Mouse (Mus musculus) limb, embryonic 15.5 days (tissue): ENCODE data around the gene Myt1l. TPM values are rescaled to one million over a fixed set of nuclear protein-coding genes. Genes with fewer than 3 reads are reported as not detected.

Experiments
- ATAC-seq: fragments of 200-750 bp; cut with Nextera tagmentation; 2 replicates; pipeline ENCODE4 v1.8.0; 2017; ENCODE audit warnings: low read depth, moderate TSS enrichment; ENCODE audit not compliant: insufficient number of reproducible peaks, low FRiP score, low TSS enrichment
- H3K27ac ChIP-seq: fragments of 300-500 bp; sonication (generic); 2 replicates; pipeline ENCODE4 v1.5.1; 2015; ENCODE audit warnings: moderate library complexity, mild to moderate bottlenecking, inconsistent platforms
- H3K27me3 ChIP-seq: fragments of 300-500 bp; sonication (generic); 2 replicates; pipeline ENCODE4 v1.6.1; 2015; ENCODE audit warnings: inconsistent platforms
- H3K36me3 ChIP-seq: fragments of 300-500 bp; sonication (generic); 2 replicates; pipeline ENCODE4 v1.6.1; 2015; ENCODE audit warnings: inconsistent platforms
- H3K4me1 ChIP-seq: fragments of 300-500 bp; sonication (generic); 2 replicates; pipeline ENCODE4 v1.6.1; 2015; ENCODE audit warnings: inconsistent platforms
- H3K4me2 ChIP-seq: fragments of 300-500 bp; sonication (generic); 2 replicates; pipeline ENCODE4 v1.6.1; 2015; ENCODE audit warnings: mild to moderate bottlenecking, inconsistent platforms
- H3K4me3 ChIP-seq: fragments of 300-500 bp; sonication (generic); 2 replicates; pipeline ENCODE4 v1.5.1; 2015; ENCODE audit warnings: mild to moderate bottlenecking, inconsistent platforms
- H3K9ac ChIP-seq: fragments of 300-500 bp; sonication (generic); 2 replicates; pipeline ENCODE4 v1.6.1; 2015; ENCODE audit warnings: inconsistent platforms
- H3K9me3 ChIP-seq: fragments of 300-500 bp; sonication (generic); 2 replicates; pipeline ENCODE4 v1.6.1; 2016; ENCODE audit warnings: inconsistent platforms
- WGBS: fragments of 180-500 bp; shearing (Covaris S2); methylation state at CpG from one replicate; pipeline ENCODE4 v1.1.7; 2015; 5-methylcytosine and 5-hydroxymethylcytosine counted together
- polyA plus RNA-seq: library from polyadenylated mRNA; unstranded; fragments of >200 nt; fragmentation: Nextera tagmentation; extraction: Ambion mirVana; gene quantifications from 2 replicates; pipeline ENCODE4 v1.2.1, GENCODE M21; 2015

Myt1l gene
- polyA plus RNA-seq, 1 experiment from 2014 or later, result 0.35 TPM

DNA sequence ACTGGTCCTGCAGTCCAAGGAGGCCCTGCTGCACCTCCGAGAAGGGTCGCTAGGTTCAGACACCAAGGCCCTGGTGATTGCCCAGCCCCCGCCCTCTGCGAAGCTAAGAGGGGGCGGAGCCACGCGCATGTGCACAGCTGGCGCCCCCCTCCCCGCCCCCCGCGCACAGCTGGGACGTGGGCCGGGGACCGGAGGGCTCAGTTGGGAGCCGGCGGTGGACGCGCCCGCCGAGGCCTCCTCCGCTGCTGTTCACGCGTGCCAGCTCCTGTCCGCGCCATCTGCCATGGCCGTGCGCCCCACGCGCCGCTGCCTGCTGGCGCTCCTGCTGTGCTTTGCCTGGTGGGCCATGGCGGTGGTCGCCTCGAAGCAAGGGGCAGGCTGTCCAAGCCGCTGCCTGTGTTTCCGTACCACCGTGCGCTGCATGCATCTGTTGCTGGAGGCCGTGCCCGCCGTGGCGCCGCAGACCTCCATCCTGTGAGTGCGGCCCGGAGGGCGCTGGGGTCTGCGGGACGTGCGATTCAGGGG lies 409.7 kb downstream of the Myt1l start:
- H3K27me3 ChIP-seq, result no peaks in the 10 kb centered on the region
- H3K9me3 ChIP-seq, result no peaks in the 10 kb centered on the region
- peaks cover 42% of the 10 kb centered on the region for H3K4me1 ChIP-seq
- H3K9ac ChIP-seq, result peak overlapping the region; percentile 83
- H3K27ac ChIP-seq, result peak overlapping the region; percentile 93
- peak overlapping the region; percentile 78 for H3K4me3 ChIP-seq
- peak overlapping the region; percentile 63 for H3K4me2 ChIP-seq
- WGBS, result under 1% methylated on average over 42 of the region's 49 CpGs
- H3K36me3 ChIP-seq, result 0 out of 2 replicates have a peak, but pooled peaks cover 3% of the 10 kb centered on the region
- ATAC-seq, result peak; percentile 87

GRCm38 (mm10) chr12:29938376-29939041 lies 410.3 kb downstream of the Myt1l start:
- peak; percentile 43 for ATAC-seq
- Histone ChIP-seq H3K27me3 (no peaks in the 10 kb centered on the region), H3K9me3 (no peaks in the 10 kb centered on the region), H3K9ac (peak overlapping the region; percentile 83), H3K36me3 (0 out of 2 replicates have a peak, but pooled peaks cover 3% of the 10 kb centered on the region), H3K4me3 (peak overlapping the region; percentile 78), H3K4me1 (peaks cover 40% of the 10 kb centered on the region), H3K4me2 (peak overlapping the region; percentile 63), H3K27ac (peak overlapping the region; percentile 93)
- under 1% methylated on average over 40 of the region's 40 CpGs for WGBS

- no peaks in the 10 kb centered on the region for H3K27me3 ChIP-seq
- H3K4me1 ChIP-seq, result peaks cover 40% of the 10 kb centered on the region
- H3K4me2 ChIP-seq, result peak overlapping the region; percentile 63
- H3K27ac ChIP-seq, result peak overlapping the region; percentile 93
- H3K36me3 ChIP-seq, result 0 out of 2 replicates have a peak, but pooled peaks cover 3% of the 10 kb centered on the region
- peak overlapping the region; percentile 78 for H3K4me3 ChIP-seq
- 7% methylated on average over 8 of the region's 8 CpGs for WGBS
- peak overlapping the region; percentile 83 for H3K9ac ChIP-seq
- no peaks in the 10 kb centered on the region for H3K9me3 ChIP-seq
- no peak for ATAC-seq
Observed at GRCm38 (mm10) chr12:29939261-29939671, 411.1 kb downstream of the Myt1l start.

DNA sequence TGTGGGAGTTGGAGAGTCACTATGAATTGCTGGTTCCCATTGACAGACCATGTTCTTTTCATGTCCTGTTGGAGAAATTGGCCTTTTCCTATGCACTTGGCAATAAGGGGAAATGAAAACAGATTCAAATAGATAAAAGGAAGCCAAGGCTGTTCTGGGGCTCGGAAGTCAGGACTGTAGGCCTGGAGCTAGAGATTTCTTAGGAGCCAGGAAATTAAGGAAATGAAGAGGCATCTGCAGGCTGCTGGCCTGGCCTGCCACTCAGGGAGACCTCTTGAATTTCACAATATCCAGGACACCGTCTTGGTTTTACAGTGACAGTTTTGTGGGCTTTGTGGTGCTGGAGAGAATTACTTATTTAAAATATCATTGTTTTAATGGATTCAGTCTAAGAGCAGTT lies 414.3 kb downstream of the Myt1l start:
- ATAC-seq, result no peak
- H3K4me1 ChIP-seq, result peaks cover 43% of the 10 kb centered on the region
- 65% methylated on average over 2 of the region's 2 CpGs for WGBS

DNA sequence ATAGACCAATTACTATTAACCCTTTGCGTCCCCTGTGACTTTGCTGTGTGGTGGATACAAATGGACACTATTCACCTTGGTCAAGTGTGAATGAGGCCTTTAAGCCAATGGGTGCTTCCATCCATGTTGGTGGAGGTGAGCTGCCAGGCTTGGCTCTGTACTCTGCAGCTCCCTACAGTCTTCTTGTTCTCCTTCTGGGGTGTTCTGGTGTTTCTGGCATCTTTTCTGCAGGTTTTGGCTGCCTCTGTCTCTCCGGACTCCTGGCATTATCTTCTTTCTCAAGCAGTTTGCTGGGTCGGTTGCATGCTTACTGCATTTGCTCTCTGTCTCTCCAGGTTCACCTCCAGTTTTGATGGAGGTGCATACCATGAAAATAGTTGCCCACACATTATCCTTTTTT lies 416.5 kb downstream of the Myt1l start:
- no peaks in the 10 kb centered on the region for H3K27me3 ChIP-seq
- H3K4me1 ChIP-seq, result peaks cover 37% of the 10 kb centered on the region
- H3K4me3 ChIP-seq, result no peak overlapping the region
- H3K9me3 ChIP-seq, result no peaks in the 10 kb centered on the region
- no peak for ATAC-seq
- H3K9ac ChIP-seq, result no peak overlapping the region
- no peak overlapping the region for H3K27ac ChIP-seq
- WGBS, result 77% methylated on average over 3 of the region's 3 CpGs
- 0 out of 2 replicates have a peak, but pooled peaks cover 3% of the 10 kb centered on the region for H3K36me3 ChIP-seq
- no peak overlapping the region for H3K4me2 ChIP-seq

More for the DNA sequence above, 414.3 kb downstream of the Myt1l start:
- 0 out of 2 replicates have a peak, but pooled peaks cover 3% of the 10 kb centered on the region for H3K36me3 ChIP-seq
- no peaks in the 10 kb centered on the region for H3K27me3 ChIP-seq
- no peak overlapping the region for H3K9ac ChIP-seq
- no peak overlapping the region for H3K4me2 ChIP-seq
- H3K27ac ChIP-seq, result no peak overlapping the region
- H3K4me3 ChIP-seq, result no peak overlapping the region
- H3K9me3 ChIP-seq, result no peaks in the 10 kb centered on the region

DNA sequence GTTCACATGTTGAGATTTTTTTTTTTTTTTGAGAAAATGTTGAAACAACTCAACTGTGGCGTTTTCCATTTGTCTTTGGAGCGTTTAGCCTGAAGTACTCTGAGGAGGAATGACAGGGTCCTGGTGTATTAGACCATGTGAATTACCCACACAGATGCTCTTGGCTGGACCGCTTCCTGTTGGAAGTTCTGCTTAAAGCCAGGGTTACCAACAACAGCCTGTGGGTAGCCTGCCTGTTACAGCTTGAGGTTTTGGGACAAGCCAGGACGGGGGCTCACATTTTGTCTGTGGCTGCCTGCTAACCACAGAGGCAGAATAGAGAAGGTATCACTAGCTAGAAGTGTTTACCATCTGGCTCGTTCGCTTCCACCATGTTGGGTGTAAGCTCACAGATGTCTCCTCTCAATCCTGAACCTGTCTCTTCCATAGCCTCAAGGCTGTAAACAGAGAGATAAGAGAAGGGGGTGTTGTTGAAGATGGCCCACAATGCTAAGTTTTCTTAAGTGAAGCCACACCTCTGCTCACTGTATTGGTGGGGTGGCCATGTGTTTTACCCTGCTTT lies 417.1 kb downstream of the Myt1l start:
- no peak overlapping the region for H3K4me2 ChIP-seq
- H3K4me1 ChIP-seq, result peaks cover 36% of the 10 kb centered on the region
- no peak overlapping the region for H3K9ac ChIP-seq
- no peak overlapping the region for H3K4me3 ChIP-seq
- no peak for ATAC-seq
- no peaks in the 10 kb centered on the region for H3K9me3 ChIP-seq
- peak overlapping the region; percentile 12; the same call in 1 of the 2 replicates for H3K27ac ChIP-seq
- 59% methylated on average over 6 of the region's 6 CpGs for WGBS
- 0 out of 2 replicates have a peak, but pooled peaks cover 3% of the 10 kb centered on the region for H3K36me3 ChIP-seq
- no peaks in the 10 kb centered on the region for H3K27me3 ChIP-seq

DNA sequence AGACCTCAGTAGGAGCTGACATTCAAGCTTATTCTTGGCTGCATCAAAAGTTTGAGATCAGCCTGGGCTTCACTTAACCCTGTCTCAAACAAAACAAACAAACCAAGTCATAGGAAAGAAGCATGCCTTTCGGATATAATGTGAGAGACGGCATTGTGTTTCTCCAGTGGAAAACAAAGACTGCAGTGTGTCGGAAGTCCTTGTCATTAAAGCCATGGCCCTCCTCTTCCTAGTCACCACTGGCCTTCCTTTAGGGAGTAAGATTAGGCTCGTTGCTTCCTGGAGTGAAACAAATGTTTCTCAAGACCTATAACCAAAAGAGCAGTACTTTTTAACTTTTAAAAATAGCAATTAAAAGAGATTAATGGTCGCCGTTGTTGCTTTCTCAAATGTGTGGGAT lies 422.9 kb downstream of the Myt1l start:
- Histone ChIP-seq H3K4me3 (no peak overlapping the region), H3K4me1 (peaks cover 36% of the 10 kb centered on the region), H3K9me3 (no peaks in the 10 kb centered on the region), H3K4me2 (no peak overlapping the region), H3K9ac (no peak overlapping the region), H3K27me3 (no peaks in the 10 kb centered on the region), H3K36me3 (no peaks in the 10 kb centered on the region), H3K27ac (peak overlapping the region; percentile 61)
- no peak for ATAC-seq
- 65% methylated on average over 6 of the region's 6 CpGs for WGBS

GRCm38 (mm10) chr12:29951485-29951884 lies 423.3 kb downstream of the Myt1l start:
- WGBS, result 85% methylated on average over 5 of the region's 5 CpGs
- Histone ChIP-seq H3K9me3 (no peaks in the 10 kb centered on the region), H3K9ac (no peak overlapping the region), H3K4me2 (no peak overlapping the region), H3K4me3 (no peak overlapping the region), H3K36me3 (no peaks in the 10 kb centered on the region), H3K27me3 (no peaks in the 10 kb centered on the region), H3K27ac (no peak overlapping the region), H3K4me1 (peaks cover 36% of the 10 kb centered on the region)
- no peak for ATAC-seq

DNA sequence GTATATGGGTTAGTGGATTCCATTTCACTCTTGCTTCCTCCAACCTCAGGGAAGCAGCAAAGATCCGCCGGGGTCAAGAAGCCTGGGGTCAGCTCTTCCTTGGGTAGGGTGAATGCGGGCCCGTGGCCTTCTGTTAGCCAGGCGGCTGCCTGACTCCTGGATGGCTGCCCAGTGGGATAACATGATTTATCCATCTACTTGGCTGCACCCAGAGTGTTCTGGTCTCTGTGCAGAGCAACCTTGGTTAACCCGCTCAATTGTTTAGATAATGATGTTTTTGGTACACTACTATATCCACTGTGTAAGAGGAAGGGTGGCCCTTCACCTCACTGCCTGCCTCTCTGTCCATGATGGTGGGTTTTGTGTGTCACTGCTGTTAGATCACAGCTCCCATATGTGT lies 423.9 kb downstream of the Myt1l start:
- H3K9ac ChIP-seq, result no peak overlapping the region
- H3K4me3 ChIP-seq, result no peak overlapping the region
- ATAC-seq, result no peak
- no peak overlapping the region for H3K4me2 ChIP-seq
- no peaks in the 10 kb centered on the region for H3K9me3 ChIP-seq
- 81% methylated on average over 6 of the region's 6 CpGs for WGBS
- H3K4me1 ChIP-seq, result peaks cover 36% of the 10 kb centered on the region
- no peaks in the 10 kb centered on the region for H3K36me3 ChIP-seq
- H3K27ac ChIP-seq, result no peak overlapping the region
- H3K27me3 ChIP-seq, result no peaks in the 10 kb centered on the region

DNA sequence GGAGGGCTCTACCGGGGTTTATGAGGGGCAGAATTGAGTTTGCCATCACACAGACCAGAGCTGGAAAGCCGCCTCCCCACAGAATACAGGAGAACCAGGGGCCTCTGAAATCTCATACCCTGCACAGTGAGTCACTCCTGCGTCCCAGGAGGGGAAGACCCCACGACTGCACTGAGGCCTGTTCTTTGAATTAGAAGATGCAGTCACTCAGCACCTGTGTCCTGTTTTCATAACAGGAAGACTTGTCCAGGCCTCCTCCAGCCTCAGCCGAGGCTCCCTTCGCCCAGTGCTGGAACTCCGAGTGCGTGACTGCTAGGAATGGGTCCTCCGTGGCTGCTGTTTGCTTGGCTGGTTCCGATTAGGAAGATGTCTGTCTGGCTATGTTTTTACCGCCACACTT lies 425.8 kb downstream of the Myt1l start:
- no peaks in the 10 kb centered on the region for H3K27me3 ChIP-seq
- no peak overlapping the region for H3K4me3 ChIP-seq
- peak overlapping the region; percentile 68 for H3K27ac ChIP-seq
- H3K36me3 ChIP-seq, result no peaks in the 10 kb centered on the region
- no peak overlapping the region for H3K4me2 ChIP-seq
- no peak overlapping the region for H3K9ac ChIP-seq
- H3K9me3 ChIP-seq, result no peaks in the 10 kb centered on the region
- peaks cover 34% of the 10 kb centered on the region for H3K4me1 ChIP-seq
- 44% methylated on average over 11 of the region's 11 CpGs for whole genome bisulfite sequencing
- no peak for ATAC-seq

DNA sequence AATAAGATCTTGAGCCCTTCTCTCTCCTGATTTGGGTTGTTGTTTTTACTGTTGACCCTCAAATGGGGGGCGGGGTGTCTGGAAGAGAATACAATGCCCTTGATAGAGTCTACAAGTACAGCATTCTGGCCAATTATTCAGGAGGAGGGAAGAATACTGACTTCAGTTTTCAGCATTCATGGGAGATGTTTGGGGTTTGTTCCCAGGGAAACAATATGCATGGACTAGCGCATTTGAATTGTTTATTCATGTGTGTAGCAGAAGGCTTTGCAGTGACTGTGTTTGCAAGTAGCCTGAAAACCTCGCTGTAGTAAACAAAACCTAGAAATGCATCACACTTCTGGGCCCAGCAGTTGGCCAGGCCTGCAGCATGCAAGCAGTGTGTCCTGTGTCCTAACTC lies 426.3 kb downstream of the Myt1l start:
- Histone ChIP-seq H3K4me2 (no peak overlapping the region), H3K4me1 (peaks cover 29% of the 10 kb centered on the region), H3K9ac (no peak overlapping the region), H3K36me3 (no peaks in the 10 kb centered on the region), H3K9me3 (no peaks in the 10 kb centered on the region), H3K27ac (peak overlapping the region; percentile 68), H3K27me3 (no peaks in the 10 kb centered on the region), H3K4me3 (no peak overlapping the region)
- 86% methylated on average over 3 of the region's 3 CpGs for WGBS
- ATAC-seq, result no peak

GRCm38 (mm10) chr12:29956969-29957368 lies 428.8 kb downstream of the Myt1l start:
- 65% methylated on average over 12 of the region's 12 CpGs for WGBS
- Histone ChIP-seq H3K4me2 (no peak overlapping the region), H3K4me1 (peaks cover 12% of the 10 kb centered on the region), H3K9me3 (no peaks in the 10 kb centered on the region), H3K4me3 (no peak overlapping the region), H3K27ac (no peak overlapping the region), H3K9ac (no peak overlapping the region), H3K36me3 (no peaks in the 10 kb centered on the region), H3K27me3 (no peaks in the 10 kb centered on the region)
- ATAC-seq, result no peak
